Mouse (Mus musculus): ENCODE measurements around the gene Melk. TPM values are rescaled to one million over a fixed set of nuclear protein-coding genes. Genes with fewer than 3 reads are reported as not detected.

Gene Melk
- under 1 TPM; 0.27 to 0.39 TPM for total RNA-seq (2021)

GRCm38 (mm10) chr4:44300781-44301750, at the start of gene Melk:
Gene Melk, plus strand, starts transcription at chr4:44300876.
- intact Hi-C loops (cut with DNase I): no loop called here
- DNase-seq: peak; percentile 71 to 76

DNA sequence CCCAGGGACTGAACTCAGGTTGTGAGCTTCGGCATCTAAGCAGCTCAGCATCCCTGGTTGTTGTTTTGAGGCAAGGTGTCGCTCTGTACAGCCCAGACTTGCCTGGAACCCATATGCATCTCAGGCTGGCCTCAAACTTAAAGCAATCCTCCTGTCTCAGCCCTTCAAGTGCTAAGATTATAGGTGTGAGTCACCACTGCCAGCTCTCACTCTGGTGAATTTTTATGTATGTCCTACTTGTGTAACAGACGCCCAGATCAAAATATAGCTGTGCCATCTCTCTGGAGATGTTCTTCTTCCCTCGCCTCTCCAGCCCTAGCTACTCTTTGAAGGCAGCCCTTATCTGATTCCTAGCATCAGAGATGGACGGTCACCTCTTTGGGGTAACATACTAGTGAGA, 49.2 kb upstream of the Melk start:
- DNase-seq: no peak
- intact Hi-C loops (cut with DNase I): no loop called here

- no peak for DNase-seq
- intact Hi-C loops (cut with DNase I): no loop called here
These were observed 48.4 kb upstream of the Melk start for GRCm38 (mm10) chr4:44251966-44252916.

DNA sequence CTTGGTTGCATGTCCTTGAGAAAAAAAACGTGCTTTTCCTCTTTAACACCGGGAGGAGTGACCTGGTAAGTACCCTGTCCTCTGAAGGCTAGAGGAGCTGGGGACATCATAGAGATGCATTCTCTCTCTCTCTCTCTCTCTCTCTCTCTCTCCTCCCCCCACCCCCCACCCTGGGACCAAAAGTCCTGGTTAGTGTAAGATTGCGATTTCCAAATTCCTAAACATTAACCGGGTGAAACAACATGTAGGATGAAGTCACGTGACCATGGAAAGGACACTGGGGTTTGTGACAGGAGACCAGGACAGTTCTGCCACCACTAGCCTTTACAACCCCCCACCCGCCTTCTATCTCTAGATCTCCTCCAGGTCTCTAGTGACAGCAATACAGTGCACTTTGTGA, 47.5 kb upstream of the Melk start:
- DNase-seq: no peak
- intact Hi-C loops (cut with DNase I): no loop called here

DNA sequence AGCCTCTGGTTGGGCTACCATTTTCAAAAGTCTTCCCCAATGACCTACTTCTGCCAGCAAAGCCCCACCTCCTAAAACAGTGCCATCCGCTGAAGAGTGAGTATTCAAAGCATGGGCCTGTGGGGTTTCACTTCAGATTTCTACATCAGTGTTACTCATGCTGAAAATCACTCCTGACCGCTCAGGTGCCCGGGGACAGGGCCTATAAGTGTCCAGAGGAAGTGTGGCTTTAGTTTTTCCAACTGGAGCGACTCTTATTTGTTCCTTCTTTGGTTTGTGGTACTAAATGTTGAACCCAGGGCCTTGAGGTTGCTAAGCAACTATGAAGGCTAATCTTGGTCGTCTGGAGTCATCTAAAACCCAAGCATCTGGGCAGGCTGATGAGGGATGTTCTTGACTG, 46.1 kb upstream of the Melk start:
- DNase-seq: no peak
- intact Hi-C loops (cut with DNase I): no loop called here

DNA sequence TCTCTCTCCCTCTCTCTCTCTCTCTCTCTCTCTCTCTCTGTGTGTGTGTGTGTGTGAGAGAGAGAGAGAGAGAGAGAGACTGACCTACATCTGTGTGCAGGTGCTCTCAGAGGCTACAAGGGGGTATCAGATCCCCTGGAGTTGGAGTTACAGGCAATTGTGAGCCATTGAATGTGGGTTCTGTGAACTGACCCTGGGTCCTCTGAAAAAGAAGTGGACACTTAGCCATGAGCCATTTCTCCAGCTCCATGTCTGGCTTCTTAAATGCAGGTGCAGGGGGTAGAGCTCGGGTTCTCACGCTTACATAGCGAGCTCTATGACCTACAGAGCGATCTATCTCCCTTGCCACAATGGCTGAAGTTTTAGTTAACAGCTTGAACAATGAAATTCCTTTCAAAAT, 41.5 kb upstream of the Melk start:
- intact Hi-C loops (cut with DNase I): no loop called here
- no peak for DNase-seq

DNA sequence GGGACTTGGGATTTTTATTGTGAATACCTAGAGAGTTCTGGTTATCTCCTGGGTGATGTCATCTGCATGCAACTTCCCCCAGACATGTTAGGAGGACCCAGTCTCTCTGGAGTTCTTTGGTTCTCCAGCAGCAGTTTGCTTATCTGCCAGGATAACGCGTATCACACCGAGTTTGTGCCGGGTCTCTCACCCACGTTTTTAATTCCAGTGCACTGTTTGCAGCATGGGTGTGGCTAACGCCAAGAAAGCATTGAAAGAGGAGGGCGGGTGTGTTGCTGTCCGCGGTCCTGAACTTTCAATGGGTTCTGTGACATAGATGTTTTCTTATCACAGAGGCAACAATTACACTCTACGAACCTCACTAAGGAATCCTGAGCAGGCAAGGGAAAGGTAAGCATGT, 40.4 kb upstream of the Melk start:
- DNase-seq: peak; percentile 26 to 47
- intact Hi-C loops (cut with DNase I): no loop called here

DNA sequence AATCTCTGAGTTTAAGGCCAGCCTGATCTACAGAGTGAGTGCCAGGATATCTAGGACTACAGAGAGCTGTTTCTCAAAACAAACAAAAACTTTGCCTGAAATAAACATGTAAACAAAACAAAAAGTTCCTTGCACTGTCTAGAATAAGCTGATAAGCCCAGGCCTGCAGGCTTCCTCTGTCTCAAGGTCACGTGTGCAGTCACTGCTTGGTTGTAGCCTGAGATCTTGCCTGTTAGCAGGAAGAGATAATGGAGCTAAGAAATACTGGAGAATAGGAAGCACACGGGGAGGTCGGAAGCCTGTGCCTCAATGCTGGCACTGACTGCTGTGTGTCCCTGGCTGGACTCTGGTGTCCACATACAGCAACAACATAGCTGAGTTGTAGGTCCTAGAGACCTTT, 35.2 kb upstream of the Melk start:
- DNase-seq: no peak
- intact Hi-C loops (cut with DNase I): no loop called here

GRCm38 (mm10) chr4:44267437-44267836, 33.2 kb upstream of the Melk start:
- no peak for DNase-seq
- intact Hi-C loops (cut with DNase I): no loop called here

DNA sequence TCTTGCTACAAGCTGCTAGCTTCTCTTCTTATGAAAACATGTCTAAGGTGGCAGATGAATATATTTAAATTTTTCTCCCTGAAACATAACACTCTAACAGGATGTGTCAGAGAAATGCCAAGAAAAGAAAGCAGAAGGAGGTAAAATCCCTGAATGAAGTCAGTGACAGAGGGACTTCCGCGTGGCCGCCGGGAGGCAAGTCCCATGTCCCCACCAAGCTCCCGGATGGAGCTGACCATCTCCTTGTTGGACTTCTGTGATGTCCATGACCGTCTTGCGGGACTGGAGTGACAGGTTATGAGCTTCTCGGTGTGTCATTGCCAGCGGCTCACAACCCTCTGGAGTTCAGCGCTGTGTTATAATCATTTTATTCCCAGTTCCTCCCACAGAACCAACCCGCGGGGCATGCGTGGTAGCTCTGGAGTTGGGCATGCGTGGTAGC, 31.3 kb upstream of the Melk start:
- intact Hi-C loops (cut with DNase I): no loop called here
- no peak for DNase-seq

DNA sequence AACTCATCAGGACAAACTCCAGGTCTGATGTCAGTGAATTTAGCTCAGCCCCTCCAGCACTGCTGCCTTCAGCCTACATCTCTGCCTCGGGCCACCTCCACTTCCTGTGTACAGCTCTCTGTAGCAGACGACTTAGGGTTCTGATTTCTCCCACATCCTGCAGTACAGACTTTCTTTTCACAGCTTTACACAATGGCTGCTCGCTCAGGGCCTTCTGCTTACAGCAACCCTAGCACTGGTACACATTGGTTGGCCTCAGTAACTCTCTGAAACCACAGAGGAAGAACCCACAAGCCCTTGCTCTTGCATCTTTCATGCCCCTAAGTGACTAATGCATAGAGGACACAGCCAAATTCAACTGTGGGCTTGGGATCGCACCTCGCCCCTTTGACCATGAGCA, 29.5 kb upstream of the Melk start:
- intact Hi-C loops (cut with DNase I): no loop called here
- no peak for DNase-seq

- intact Hi-C loops (cut with DNase I): no loop called here
- no peak for DNase-seq
These were observed 18.9 kb upstream of the Melk start for GRCm38 (mm10) chr4:44281597-44282265.

- intact Hi-C loops (cut with DNase I): loop anchor here (1.0 to 5.0 kb wide), 3 partner anchors 55 to 226 kb away; no protein-coding TSS in a partner anchor
- peak; percentile 23 to 47 for DNase-seq
These were observed 8.1 kb upstream of the Melk start for GRCm38 (mm10) chr4:44292534-44292933.

DNA sequence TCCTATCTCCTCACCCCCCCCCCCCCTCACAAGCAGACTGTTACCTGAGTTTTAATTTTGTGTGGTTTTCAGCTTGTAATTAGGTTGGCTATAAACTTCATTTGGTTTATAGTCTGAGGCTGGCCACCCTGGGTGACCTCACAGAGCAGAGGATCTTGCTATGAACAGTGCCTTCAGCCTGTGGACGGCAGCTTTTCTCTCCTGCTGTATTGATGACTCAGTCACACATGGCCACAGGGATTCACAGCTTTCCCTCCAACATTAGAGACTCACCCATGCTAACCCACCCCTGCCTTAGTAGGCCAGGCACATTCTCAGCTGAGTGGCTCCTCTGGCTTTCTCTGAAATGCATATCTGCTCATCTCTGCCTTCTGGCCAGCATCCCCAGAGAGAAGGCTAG, 4.8 kb upstream of the Melk start:
- intact Hi-C loops (cut with DNase I): no loop called here
- no peak for DNase-seq

GRCm38 (mm10) chr4:44306585-44306984, 5.9 kb downstream of the Melk start:
- DNase-seq: no peak
- intact Hi-C loops (cut with DNase I): no loop called here

- no peak for DNase-seq
- intact Hi-C loops (cut with DNase I): no loop called here
These were observed 9.8 kb downstream of the Melk start for GRCm38 (mm10) chr4:44310429-44310828.

DNA sequence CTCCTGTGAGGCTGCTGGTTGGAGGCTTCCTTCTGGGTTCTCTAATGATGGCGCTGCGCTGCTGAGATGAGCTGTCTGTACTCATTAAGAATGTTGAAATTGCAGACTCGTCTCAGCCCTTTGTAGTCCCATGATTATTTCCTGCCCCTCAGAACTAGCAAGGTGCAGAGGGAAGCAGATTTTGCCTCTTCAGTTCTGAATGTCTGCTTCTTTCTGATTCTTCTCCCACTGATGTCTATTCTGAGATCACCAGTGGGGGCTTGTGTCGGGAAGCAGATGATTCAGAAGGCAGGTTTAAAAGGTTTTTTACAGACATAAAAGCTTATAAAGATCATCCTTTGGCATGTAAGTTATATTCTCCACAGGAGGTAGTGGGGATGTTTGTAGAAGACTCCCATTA, 10.2 kb downstream of the Melk start:
- DNase-seq: no peak
- intact Hi-C loops (cut with DNase I): no loop called here

GRCm38 (mm10) chr4:44316270-44316809, 15.7 kb downstream of the Melk start:
- intact Hi-C loops (cut with DNase I): no loop called here
- no peak for DNase-seq

GRCm38 (mm10) chr4:44320448-44320847, 19.8 kb downstream of the Melk start:
- no peak for DNase-seq
- intact Hi-C loops (cut with DNase I): no loop called here

DNA sequence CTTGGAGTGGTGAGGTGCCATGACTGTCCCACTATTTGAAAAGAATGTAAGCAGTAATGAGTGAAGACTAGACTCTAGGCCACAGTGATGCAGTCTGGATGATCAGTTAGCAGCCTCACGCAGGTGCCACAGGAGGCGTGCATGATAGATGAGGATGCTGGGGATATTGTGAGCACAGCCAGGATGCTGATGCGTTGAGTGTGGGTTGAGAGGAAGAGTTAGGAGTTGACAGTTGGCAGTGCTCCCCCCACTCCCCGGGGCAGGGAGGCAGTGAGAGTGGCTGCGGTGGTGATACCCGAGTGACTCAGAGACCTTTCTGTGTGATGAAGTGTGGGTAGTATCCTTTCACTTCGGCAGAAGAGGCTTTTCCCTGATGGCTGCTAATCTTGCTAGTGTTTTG, 21.4 kb downstream of the Melk start:
- intact Hi-C loops (cut with DNase I): no loop called here
- no peak for DNase-seq
